Mouse (Mus musculus) c-Kit-positive CD71-positive TER-119-negative erythroid progenitor cells, embryonic 14.5 days (primary cell): Measurements from ENCODE around the gene Sele.

Experiments used
- DNase-seq: peaks from one replicate; pipeline ENCODE4 v3.0.0-alpha.2; 2013; ENCODE audit warnings: low read depth

Sele gene

GRCm38 (mm10) chr1:164073091-164073490, 25.1 kb downstream of the Sele start:
- DNase-seq, result no peak

- DNase-seq, result no peak
These were observed 25.8 kb downstream of the Sele start for GRCm38 (mm10) chr1:164073803-164074202.

GRCm38 (mm10) chr1:164074606-164075140, 26.6 kb downstream of the Sele start:
- no peak for DNase-seq

GRCm38 (mm10) chr1:164075416-164075815, 27.4 kb downstream of the Sele start:
- DNase-seq, result no peak

- DNase-seq, result no peak
These were observed 28.4 kb downstream of the Sele start for GRCm38 (mm10) chr1:164076441-164076840.

- DNase-seq, result no peak
These were observed 29.0 kb downstream of the Sele start for GRCm38 (mm10) chr1:164077031-164077430.

- DNase-seq, result no peak
These were observed 30.3 kb downstream of the Sele start for GRCm38 (mm10) chr1:164078323-164078741.

GRCm38 (mm10) chr1:164079091-164079490, 31.1 kb downstream of the Sele start:
- DNase-seq, result no peak

- DNase-seq, result no peak
These were observed 35.0 kb downstream of the Sele start for GRCm38 (mm10) chr1:164083046-164083445.

GRCm38 (mm10) chr1:164086797-164087196, 38.8 kb downstream of the Sele start:
- DNase-seq, result no peak

GRCm38 (mm10) chr1:164087872-164088271, 39.8 kb downstream of the Sele start:
- no peak for DNase-seq

GRCm38 (mm10) chr1:164096780-164097179, 48.7 kb downstream of the Sele start:
- no peak for DNase-seq

GRCm38 (mm10) chr1:164097911-164098310, 49.9 kb downstream of the Sele start:
- DNase-seq, result no peak

GRCm38 (mm10) chr1:164098372-164098771, 50.3 kb downstream of the Sele start:
- DNase-seq, result no peak
